Mouse (Mus musculus): ENCODE results near the gene Lrrc28. TPM values are rescaled to one million over a fixed set of nuclear protein-coding genes. Genes with fewer than 3 reads are reported as not detected.
A peak's percentile ranks its signal among the peaks of the same experiment; 100 is the strongest.

Lrrc28 gene
- polyA plus RNA-seq (2012; rRNA removed): 13.1 and 14.1 TPM in 2 replicates

DNA sequence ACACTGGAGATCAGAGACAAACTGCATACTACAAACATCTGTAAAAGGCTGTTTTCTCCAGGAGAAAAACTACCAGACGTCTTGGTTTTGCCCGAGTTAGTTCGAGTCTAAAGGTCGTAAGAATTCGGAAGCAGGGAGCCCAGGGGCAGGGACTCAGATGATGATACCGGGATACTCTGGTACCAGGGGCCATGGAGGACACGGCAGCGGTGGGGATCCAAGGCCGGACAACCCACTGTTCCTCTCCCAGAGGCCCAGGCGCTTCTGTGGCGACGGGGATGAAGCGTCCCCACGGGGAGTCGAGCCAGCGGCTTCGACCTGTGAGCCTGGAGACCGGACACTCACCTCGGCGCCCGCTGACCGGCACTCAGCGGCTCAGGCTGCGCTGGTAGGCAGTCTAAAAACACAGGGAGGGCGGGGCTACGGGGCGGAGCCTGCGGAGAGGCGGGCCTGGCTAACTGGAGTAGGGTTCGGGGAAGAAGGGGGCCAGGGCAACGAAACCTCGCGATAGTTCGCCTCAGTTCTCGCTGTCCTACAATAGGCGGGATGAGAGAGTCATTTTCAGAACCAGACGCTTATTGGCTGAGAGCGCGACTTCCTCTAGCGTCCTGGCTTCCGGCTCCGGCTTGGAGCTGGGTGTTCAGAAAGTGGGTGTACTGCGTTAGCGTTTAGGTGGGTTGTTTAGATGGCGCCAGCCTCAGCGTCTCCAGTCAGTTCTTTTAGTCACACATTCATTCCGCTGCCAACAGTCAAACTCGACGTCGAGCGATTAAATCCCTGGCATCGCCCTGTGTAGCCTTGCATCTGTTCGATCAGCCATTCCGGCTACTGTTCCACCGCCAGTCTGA is at the start of gene Lrrc28:
Lrrc28 (minus strand) TSS at position 436 of the 848 bp plus-strand sequence.
- no peaks in the 10 kb centered on the region for H3K27me3 ChIP-seq (ENCODE audit: control insufficient read depth, insufficient read depth, low read length)
- TF ChIP-seq CTCF (IDR thresholded peaks at IDR 0.05; ENCODE audit: extremely low read depth, insufficient read depth, insufficient read length, insufficient replicate concordance) (no peak), POLR2A (IDR thresholded peaks at IDR 0.05; ENCODE audit: low read depth, low read length) (peak; percentile 98)
- H3K27ac ChIP-seq (ENCODE audit: insufficient read depth, low read length): peak within 1 kb of the TSS; percentile 89
- H3K4me1 ChIP-seq (ENCODE audit: control insufficient read depth, insufficient read depth, insufficient read length): peaks cover 3% of the 10 kb centered on the region; the same call in 1 of the 2 replicates
- 0 out of 2 replicates have a peak, but pooled peaks cover 2% of the 10 kb centered on the region for H3K36me3 ChIP-seq (ENCODE audit: control insufficient read depth, insufficient read depth, low read length)
- DNase-seq (ENCODE audit: low read depth in 1 of 2, low spot score in 2 of 2): peak; percentile 99
- WGBS: under 1% methylated on average over 55 of the region's 55 CpGs
- peak within 1 kb of the TSS; percentile 85 for H3K4me3 ChIP-seq (ENCODE audit: extremely low read depth, insufficient read depth, insufficient read length)

- no peaks in the 10 kb centered on the region for H3K27me3 ChIP-seq (ENCODE audit: control insufficient read depth, insufficient read depth, low read length)
- WGBS: 92% methylated on average over 23 of the region's 23 CpGs
Observed at GRCm38 (mm10) chr7:67692791-67693538, 47.9 kb upstream of the Lrrc28 start.

DNA sequence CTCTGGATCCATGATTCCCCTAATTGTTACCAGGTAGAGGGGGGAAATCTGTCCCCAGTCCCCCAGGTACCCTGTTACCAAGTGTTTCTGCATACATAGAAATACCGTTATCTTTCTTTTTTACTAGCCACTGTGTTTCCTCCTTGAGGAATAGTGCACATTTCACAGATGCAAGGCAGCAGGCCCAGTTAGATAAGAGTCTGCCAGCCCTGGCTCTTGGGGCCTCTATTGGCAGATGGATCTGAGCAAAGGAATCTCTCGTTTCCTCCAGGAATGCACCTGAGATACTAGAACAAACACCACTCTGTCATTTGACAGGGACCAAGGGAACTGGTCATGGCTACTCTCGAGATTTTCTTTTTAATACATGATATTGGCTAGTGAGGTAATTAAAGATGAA is 47.1 kb upstream of the Lrrc28 start:
- Histone ChIP-seq H3K27me3 (ENCODE audit: control insufficient read depth, insufficient read depth, low read length) (no peaks in the 10 kb centered on the region), H3K27ac (ENCODE audit: insufficient read depth, low read length) (no peak overlapping the region), H3K36me3 (ENCODE audit: control insufficient read depth, insufficient read depth, low read length) (no peaks in the 10 kb centered on the region), H3K4me3 (ENCODE audit: extremely low read depth, insufficient read depth, insufficient read length) (no peak overlapping the region), H3K4me1 (ENCODE audit: control insufficient read depth, insufficient read depth, insufficient read length) (no peaks in the 10 kb centered on the region)
- TF ChIP-seq CTCF (IDR thresholded peaks at IDR 0.05; ENCODE audit: extremely low read depth, insufficient read depth, insufficient read length, insufficient replicate concordance): no peak
- no peak for TF ChIP-seq POLR2A (IDR thresholded peaks at IDR 0.05; ENCODE audit: low read depth, low read length)
- 78% methylated on average over 3 of the region's 3 CpGs for WGBS
- no peak for DNase-seq (ENCODE audit: low read depth in 1 of 2, low spot score in 2 of 2)

More at GRCm38 (mm10) chr7:67692791-67693538, 47.9 kb upstream of the Lrrc28 start:
- DNase-seq (ENCODE audit: low read depth in 1 of 2, low spot score in 2 of 2): no peak
- H3K4me3 ChIP-seq (ENCODE audit: extremely low read depth, insufficient read depth, insufficient read length): no peak overlapping the region
- H3K36me3 ChIP-seq (ENCODE audit: control insufficient read depth, insufficient read depth, low read length): no peaks in the 10 kb centered on the region
- TF ChIP-seq POLR2A (IDR thresholded peaks at IDR 0.05; ENCODE audit: low read depth, low read length) (no peak), CTCF (IDR thresholded peaks at IDR 0.05; ENCODE audit: extremely low read depth, insufficient read depth, insufficient read length, insufficient replicate concordance) (no peak)
- no peak overlapping the region for H3K27ac ChIP-seq (ENCODE audit: insufficient read depth, low read length)
- H3K4me1 ChIP-seq (ENCODE audit: control insufficient read depth, insufficient read depth, insufficient read length): no peaks in the 10 kb centered on the region

GRCm38 (mm10) chr7:67691036-67691435 is 46.0 kb upstream of the Lrrc28 start:
- H3K4me1 ChIP-seq (ENCODE audit: control insufficient read depth, insufficient read depth, insufficient read length): no peaks in the 10 kb centered on the region
- no peak overlapping the region for H3K4me3 ChIP-seq (ENCODE audit: extremely low read depth, insufficient read depth, insufficient read length)
- 76% methylated on average over 6 of the region's 6 CpGs for WGBS
- no peaks in the 10 kb centered on the region for H3K36me3 ChIP-seq (ENCODE audit: control insufficient read depth, insufficient read depth, low read length)
- no peak overlapping the region for H3K27ac ChIP-seq (ENCODE audit: insufficient read depth, low read length)
- H3K27me3 ChIP-seq (ENCODE audit: control insufficient read depth, insufficient read depth, low read length): no peaks in the 10 kb centered on the region
- no peak for TF ChIP-seq POLR2A (IDR thresholded peaks at IDR 0.05; ENCODE audit: low read depth, low read length)
- no peak for TF ChIP-seq CTCF (IDR thresholded peaks at IDR 0.05; ENCODE audit: extremely low read depth, insufficient read depth, insufficient read length, insufficient replicate concordance)
- DNase-seq (ENCODE audit: low read depth in 1 of 2, low spot score in 2 of 2): no peak

DNA sequence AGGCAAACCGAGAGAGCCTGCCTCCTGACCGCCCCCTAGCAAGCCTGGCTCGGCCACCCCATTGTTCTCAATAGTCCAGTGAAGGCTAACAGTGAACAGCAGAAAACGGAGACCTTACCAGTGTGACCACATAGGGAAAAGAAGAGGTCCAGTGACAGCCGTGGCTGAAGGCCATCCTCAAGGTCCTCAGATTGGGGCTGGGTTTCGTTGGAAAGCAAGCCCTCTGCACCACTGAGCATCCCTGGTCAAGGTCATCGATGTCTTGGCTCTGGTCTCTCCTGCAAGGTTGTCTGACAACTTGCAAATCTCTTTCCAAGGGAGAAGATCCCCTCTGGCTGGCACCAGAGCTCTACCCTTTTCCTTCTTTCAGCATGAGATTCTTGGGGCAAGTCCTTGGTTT is 44.7 kb upstream of the Lrrc28 start:
- TF ChIP-seq CTCF (IDR thresholded peaks at IDR 0.05; ENCODE audit: extremely low read depth, insufficient read depth, insufficient read length, insufficient replicate concordance): no peak
- no peak overlapping the region for H3K27ac ChIP-seq (ENCODE audit: insufficient read depth, low read length)
- 81% methylated on average over 7 of the region's 7 CpGs for WGBS

DNA sequence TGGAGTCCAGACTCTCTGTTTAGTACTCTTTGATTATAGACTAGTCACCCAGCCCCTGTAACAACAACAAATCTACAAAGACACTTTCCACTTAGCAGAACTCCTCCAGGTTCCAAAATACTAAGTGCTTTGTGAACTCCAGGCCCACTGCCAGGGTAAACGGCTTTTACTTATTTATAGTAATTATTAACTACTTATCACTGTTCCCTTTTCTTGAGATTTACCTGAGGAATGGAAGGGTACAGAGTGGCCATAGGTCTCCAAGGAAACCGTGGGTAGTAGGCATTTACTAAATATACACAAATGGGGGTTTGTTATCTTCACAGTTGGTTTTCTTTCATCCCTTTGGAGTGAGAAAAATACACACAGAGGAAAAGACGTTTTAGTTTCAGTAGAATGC is 43.2 kb upstream of the Lrrc28 start:
- Histone ChIP-seq H3K4me1 (ENCODE audit: control insufficient read depth, insufficient read depth, insufficient read length) (no peaks in the 10 kb centered on the region), H3K36me3 (ENCODE audit: control insufficient read depth, insufficient read depth, low read length) (no peaks in the 10 kb centered on the region), H3K27ac (ENCODE audit: insufficient read depth, low read length) (no peak overlapping the region), H3K4me3 (ENCODE audit: extremely low read depth, insufficient read depth, insufficient read length) (no peak overlapping the region), H3K27me3 (ENCODE audit: control insufficient read depth, insufficient read depth, low read length) (no peaks in the 10 kb centered on the region)
- no peak for DNase-seq (ENCODE audit: low read depth in 1 of 2, low spot score in 2 of 2)
- 76% methylated on average over 3 of the region's 3 CpGs for WGBS
- TF ChIP-seq CTCF (IDR thresholded peaks at IDR 0.05; ENCODE audit: extremely low read depth, insufficient read depth, insufficient read length, insufficient replicate concordance): no peak
- no peak for TF ChIP-seq POLR2A (IDR thresholded peaks at IDR 0.05; ENCODE audit: low read depth, low read length)

More for the DNA sequence above, 44.7 kb upstream of the Lrrc28 start:
- no peaks in the 10 kb centered on the region for H3K27me3 ChIP-seq (ENCODE audit: control insufficient read depth, insufficient read depth, low read length)
- no peak for DNase-seq (ENCODE audit: low read depth in 1 of 2, low spot score in 2 of 2)
- H3K4me1 ChIP-seq (ENCODE audit: control insufficient read depth, insufficient read depth, insufficient read length): no peaks in the 10 kb centered on the region
- no peak overlapping the region for H3K4me3 ChIP-seq (ENCODE audit: extremely low read depth, insufficient read depth, insufficient read length)
- H3K36me3 ChIP-seq (ENCODE audit: control insufficient read depth, insufficient read depth, low read length): no peaks in the 10 kb centered on the region

Measured in spleen, adult 2 months (tissue).